Mouse (Mus musculus) heart, embryonic 13.5 days (tissue): ENCODE data around the gene Gm20929. TPM values are rescaled to one million over a fixed set of nuclear protein-coding genes. Genes with fewer than 3 reads are reported as not detected.
"Not testable (repeated sequence)": the region's sequence is repeated elsewhere in the genome, so short reads cannot be mapped to it uniquely, and the experiment has no call there.

ENCODE experiments used
- ATAC-seq: fragments of 200-750 bp; cut with Nextera tagmentation; 2 replicates; pipeline ENCODE4 v1.8.0; 2017; ENCODE audit warnings: moderate TSS enrichment; ENCODE audit not compliant: insufficient number of reproducible peaks, low FRiP score, low TSS enrichment; ENCODE audit errors: extremely low read depth
- H3K27ac ChIP-seq: fragments of 300-500 bp; sonication (generic); replicated peaks from 2 replicates; pipeline ENCODE4 v1.5.1; 2015; ENCODE audit warnings: moderate library complexity, mild to moderate bottlenecking, inconsistent platforms
- H3K27me3 ChIP-seq: fragments of 300-500 bp; sonication (generic); replicated peaks from 2 replicates; pipeline ENCODE4 v1.6.1; 2015; ENCODE audit warnings: mild to moderate bottlenecking, inconsistent platforms
- H3K36me3 ChIP-seq: fragments of 300-500 bp; sonication (generic); 2 replicates; pipeline ENCODE4 v1.6.1; 2015; ENCODE audit warnings: mild to moderate bottlenecking, inconsistent platforms
- H3K4me1 ChIP-seq: fragments of 300-500 bp; sonication (generic); 2 replicates; pipeline ENCODE4 v1.6.1; 2015; ENCODE audit warnings: inconsistent platforms
- H3K4me2 ChIP-seq: fragments of 300-500 bp; sonication (generic); 2 replicates; pipeline ENCODE4 v1.6.1; 2015; ENCODE audit warnings: inconsistent platforms, mild to moderate bottlenecking, moderate library complexity
- H3K4me3 ChIP-seq: fragments of 300-500 bp; sonication (generic); 2 replicates; pipeline ENCODE4 v1.5.1; 2015; ENCODE audit warnings: moderate library complexity, mild to moderate bottlenecking, inconsistent platforms
- H3K9ac ChIP-seq: fragments of 300-500 bp; sonication (generic); 2 replicates; pipeline ENCODE4 v1.6.1; 2015; ENCODE audit warnings: inconsistent platforms, mild to moderate bottlenecking, moderate library complexity
- H3K9me3 ChIP-seq: fragments of 300-500 bp; sonication (generic); 2 replicates; pipeline ENCODE4 v1.6.1; 2016; ENCODE audit warnings: inconsistent platforms
- WGBS: fragments of 180-500 bp; shearing (Covaris S2); methylation state at CpG from one replicate; pipeline ENCODE4 v1.1.7; 2015; ENCODE audit warnings: mixed read lengths; 5-methylcytosine and 5-hydroxymethylcytosine counted together
- polyA plus RNA-seq: library from polyadenylated mRNA; unstranded; fragments of >200 nt; fragmentation: Nextera tagmentation; extraction: Ambion mirVana; gene quantifications from 2 replicates; pipeline ENCODE4 v1.2.1, GENCODE M21; 2015

The Gm20929 gene
- not detected in 2 replicates for polyA plus RNA-seq

DNA sequence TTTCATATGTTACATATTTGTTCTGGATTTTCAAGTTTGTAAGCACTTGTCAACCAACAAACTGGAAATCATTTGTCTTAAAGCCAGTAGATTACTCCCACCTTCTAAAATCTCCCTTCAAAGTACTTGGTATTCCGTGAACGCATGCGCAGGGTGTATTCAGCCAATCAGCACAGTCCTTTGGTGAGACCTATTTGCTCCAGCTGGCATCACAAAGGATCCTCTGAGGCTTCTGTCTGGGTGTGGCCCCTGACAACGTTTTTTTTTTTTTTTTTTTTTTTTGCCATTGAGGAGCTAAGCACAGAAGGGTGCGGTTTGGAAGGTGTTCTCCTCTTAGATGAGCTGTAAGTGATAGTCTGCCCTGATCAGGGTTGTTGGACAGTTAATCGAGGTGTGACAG lies at the start of gene Gm20929:
Gene Gm20929 (plus strand): TSS at position 301 of the 400 bp plus-strand sequence.
- H3K27ac ChIP-seq, ATAC-seq: not testable (repeated sequence)

More for the DNA sequence above, at the start of gene Gm20929:
- H3K9ac ChIP-seq, H3K27me3 ChIP-seq, H3K4me3 ChIP-seq, H3K4me2 ChIP-seq, H3K36me3 ChIP-seq, H3K4me1 ChIP-seq, H3K9me3 ChIP-seq: not testable (repeated sequence)
- no CpG with 5 or more reads among the region's 6 CpGs for WGBS
